ENCODE assay signal across 8 mouse cellular contexts in the genomic region with DNA sequence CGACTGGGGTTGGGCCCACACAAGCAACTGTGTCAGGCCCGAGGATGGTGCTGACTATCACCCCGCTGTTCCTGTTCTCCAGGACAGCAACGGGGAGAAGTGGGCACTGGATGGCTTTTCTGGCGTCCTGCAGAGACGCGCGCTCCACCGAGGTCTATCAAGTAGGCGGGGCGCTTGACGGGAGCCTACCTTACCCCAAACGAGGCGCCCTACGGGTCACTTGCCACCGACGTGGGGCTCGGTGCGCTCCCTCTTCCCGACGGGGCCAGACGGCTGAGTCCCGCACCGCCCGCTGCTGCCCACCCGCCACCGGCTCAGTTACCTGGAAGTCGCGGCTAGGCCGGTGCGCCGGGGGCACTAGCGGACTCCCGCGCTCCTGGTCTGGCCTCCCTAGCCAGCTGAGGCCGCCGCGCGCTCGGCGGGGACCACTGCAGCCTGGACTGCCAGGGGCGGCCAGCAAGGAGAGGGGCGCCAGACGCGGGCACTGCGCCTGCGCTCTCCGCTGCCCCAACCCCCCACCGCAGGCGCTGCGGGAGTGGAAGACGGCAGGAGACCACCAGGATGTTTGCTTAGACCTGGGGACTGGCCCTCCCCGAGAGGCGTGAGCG. TPM values are rescaled to one million over a fixed set of nuclear protein-coding genes. Genes with fewer than 3 reads are reported as not detected.
DNase-seq lines count a peak whose midpoint lies in the region; ATAC-seq and TF ChIP-seq lines count a peak whose summit lies in the region.

Gene Slc35g2 (minus strand): TSS at position 465 of the 608 bp plus-strand sequence.

- H3K4me3 ChIP-seq in heart, embryonic 13.5 days, result peak within 1 kb of the TSS; percentile 76
- H3K4me3 ChIP-seq in kidney, postnatal 0 days (replicated peaks; ENCODE audit: low read depth, low read length), result peak within 1 kb of the TSS; percentile 44
- peak within 1 kb of the TSS; percentile 61 for H3K4me3 ChIP-seq in liver, embryonic 13.5 days (replicated peaks)

- no peaks in the 10 kb centered on the region; the same call in 1 of the 2 replicates for H3K27me3 ChIP-seq in heart, embryonic 13.5 days (replicated peaks)
- no peaks in the 10 kb centered on the region for H3K27me3 ChIP-seq in kidney, postnatal 0 days (ENCODE audit: insufficient read depth, low read length)
- peaks cover 50% of the 10 kb centered on the region for H3K27me3 ChIP-seq in liver, embryonic 13.5 days

- peak; percentile 11 for DNase-seq in CD4-positive helper T cell, adult 2 months (ENCODE audit: low read depth, low spot score)
- DNase-seq in adrenal gland, adult 8-10 months, result peak; percentile 15
- DNase-seq in embryo, embryonic 9.5 days (ENCODE audit: extremely low spot score), result peak; percentile 82
- peak; percentile 57 for DNase-seq in kidney, postnatal 0 days (ENCODE audit: low spot score)
- DNase-seq in liver, embryonic 13.5 days, result no peak
- DNase-seq in naive thymus-derived CD4-positive, alpha-beta T cell, adult 2 months (ENCODE audit: low read depth), result peak; percentile 8
- DNase-seq in urinary bladder, postnatal 36 days (ENCODE audit: low spot score in 2 of 2), result peak; percentile 15 to 17

- WGBS in heart, embryonic 13.5 days, result under 1% methylated on average over 46 of the region's 55 CpGs
- whole genome bisulfite sequencing in kidney, postnatal 0 days, result under 1% methylated on average over 53 of the region's 55 CpGs
- under 1% methylated on average over 54 of the region's 55 CpGs for WGBS in liver, embryonic 13.5 days (ENCODE audit: insufficient replicate concordance)

- peak within 1 kb of the TSS; percentile 84 for H3K9ac ChIP-seq in heart, embryonic 13.5 days
- peak within 1 kb of the TSS; percentile 29 for H3K9ac ChIP-seq in kidney, postnatal 0 days (ENCODE audit: low read depth, low read length)
- H3K9ac ChIP-seq in liver, embryonic 13.5 days, result peak within 1 kb of the TSS; percentile 54

- peak within 1 kb of the TSS; percentile 60 for H3K27ac ChIP-seq in heart, embryonic 13.5 days (replicated peaks)
- H3K27ac ChIP-seq in kidney, postnatal 0 days, result no peak within 1 kb of the TSS
- H3K27ac ChIP-seq in liver, embryonic 13.5 days, result no peak within 1 kb of the TSS

- no peaks in the 10 kb centered on the region for H3K9me3 ChIP-seq in heart, embryonic 13.5 days
- no peaks in the 10 kb centered on the region for H3K9me3 ChIP-seq in kidney, postnatal 0 days (replicated peaks; ENCODE audit: low read length)
- no peaks in the 10 kb centered on the region for H3K9me3 ChIP-seq in liver, embryonic 13.5 days (replicated peaks)

- H3K36me3 ChIP-seq in heart, embryonic 13.5 days, result no peaks in the 10 kb centered on the region
- H3K36me3 ChIP-seq in kidney, postnatal 0 days (ENCODE audit: insufficient read depth, low read length), result no peaks in the 10 kb centered on the region
- H3K36me3 ChIP-seq in liver, embryonic 13.5 days, result no peaks in the 10 kb centered on the region

- ATAC-seq in heart, embryonic 13.5 days (ENCODE audit: extremely low read depth, insufficient number of reproducible peaks, low FRiP score, low TSS enrichment), result peak; percentile 64; the same call in 1 of the 2 replicates
- ATAC-seq in kidney, postnatal 0 days (replicated peaks; ENCODE audit: low FRiP score, low read depth), result peak; percentile 75
- ATAC-seq in liver, embryonic 13.5 days (ENCODE audit: low read depth), result no peak

- peaks cover 9% of the 10 kb centered on the region for H3K4me1 ChIP-seq in heart, embryonic 13.5 days
- H3K4me1 ChIP-seq in kidney, postnatal 0 days (replicated peaks; ENCODE audit: insufficient read depth, low read length), result no peaks in the 10 kb centered on the region
- H3K4me1 ChIP-seq in liver, embryonic 13.5 days (replicated peaks), result peaks cover 13% of the 10 kb centered on the region

- H3K4me2 ChIP-seq in heart, embryonic 13.5 days, result peak within 1 kb of the TSS; percentile 94
- peak within 1 kb of the TSS; percentile 64 for H3K4me2 ChIP-seq in kidney, postnatal 0 days (ENCODE audit: low read length)
- H3K4me2 ChIP-seq in liver, embryonic 13.5 days, result peak within 1 kb of the TSS; percentile 69

- no peak for TF ChIP-seq CTCF in kidney, postnatal 0 days (IDR thresholded peaks at IDR 0.05; ENCODE audit: low read depth)

RNA-seq across cellular contexts. Expression of gene Slc35g2, which starts in this region (rescaled TPM):
- 10 to 100 TPM in 2 of 4 experiments, 1 to 10 TPM in 2; 9.2 to 15.4 (median 10.6) TPM for total RNA-seq in adrenal gland, adult 8-10 months (2022)
- 9.6 and 10.5 TPM in 2 replicates for polyA plus RNA-seq in heart, embryonic 13.5 days (2015; fragmentation: Nextera tagmentation; extraction: Ambion mirVana)
- 5.9 and 6.9 TPM in 2 replicates for polyA plus RNA-seq in kidney, postnatal 0 days (2015; fragmentation: Nextera tagmentation; extraction: Ambion mirVana)
- 0.91 and 1.4 TPM in 2 replicates for polyA plus RNA-seq in liver, embryonic 13.5 days (2015; fragmentation: Nextera tagmentation; extraction: Ambion mirVana)

Comparison
In these comparisons a context has a peak if more than half of its experiments do, and no peak if none do; other contexts are left out.
1. H3K9ac ChIP-seq: peak in every context shown above with its lines; median percentile 84 in heart, embryonic 13.5 days; 54 in liver, embryonic 13.5 days; 29 in kidney, postnatal 0 days.